Mouse (Mus musculus): ENCODE measurements around the gene Btn2a2. TPM values are rescaled to one million over a fixed set of nuclear protein-coding genes. Genes with fewer than 3 reads are reported as not detected.

Btn2a2 gene
- polyA plus RNA-seq, 1 experiment from 2014 or later, result 0.10 TPM

DNA sequence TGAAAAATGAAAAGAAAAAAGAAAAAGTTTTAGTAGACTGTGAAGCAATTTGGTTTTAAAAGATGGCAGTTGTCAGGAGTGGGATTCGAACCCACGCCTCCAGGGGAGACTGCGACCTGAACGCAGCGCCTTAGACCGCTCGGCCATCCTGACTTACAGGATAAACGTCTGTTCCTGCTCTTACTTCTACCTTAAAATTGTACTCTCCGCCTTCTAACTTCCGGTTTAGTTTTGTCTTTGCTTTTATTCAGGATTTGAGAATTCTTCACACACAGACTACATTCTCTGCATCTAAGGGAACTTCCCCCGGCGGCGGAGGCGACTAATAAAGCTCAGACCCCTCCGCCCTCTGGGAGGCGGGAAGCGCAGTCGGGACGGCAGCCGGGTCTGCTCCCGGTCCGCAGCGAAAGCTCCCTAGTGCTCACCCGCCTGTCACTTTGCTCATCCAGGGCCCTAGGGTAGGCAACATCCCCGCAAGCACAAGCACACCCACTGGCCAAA, 35.2 kb downstream of the Btn2a2 start:
- Histone ChIP-seq H3K4me1 (peaks cover 4% of the 10 kb centered on the region; the same call in 1 of the 2 replicates), H3K27ac (replicated peaks) (peak overlapping the region; percentile 71), H3K9ac (replicated peaks) (peak overlapping the region; percentile 58), H3K36me3 (no peaks in the 10 kb centered on the region), H3K9me3 (no peaks in the 10 kb centered on the region), H3K27me3 (peaks cover 9% of the 10 kb centered on the region), H3K4me3 (peak overlapping the region; percentile 62), H3K4me2 (replicated peaks) (peak overlapping the region; percentile 50)
- under 1% methylated on average over 25 of the region's 25 CpGs for WGBS
- ATAC-seq (ENCODE audit: low FRiP score, low read depth), result peak; percentile 82

DNA sequence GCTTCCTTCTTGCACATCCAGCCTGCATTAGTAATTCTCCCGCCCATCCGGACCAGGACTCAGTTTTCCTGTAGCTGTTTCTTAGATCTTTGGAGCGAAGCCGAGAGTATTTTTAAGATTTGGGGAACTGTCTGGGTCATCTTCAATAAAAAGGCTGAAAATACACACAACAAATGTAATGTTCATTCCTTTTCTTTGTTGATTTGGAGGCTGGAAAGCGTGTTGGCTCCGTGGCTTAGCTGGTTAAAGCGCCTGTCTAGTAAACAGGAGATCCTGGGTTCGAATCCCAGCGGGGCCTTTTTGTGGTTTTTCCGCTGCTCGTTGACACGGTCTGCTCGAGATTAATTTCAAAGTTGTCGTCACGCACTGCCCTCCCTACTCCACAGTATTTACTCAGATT, 38.3 kb downstream of the Btn2a2 start:
- no peak overlapping the region for H3K27ac ChIP-seq (replicated peaks)
- H3K4me2 ChIP-seq (replicated peaks), result peak overlapping the region; percentile 66
- no peaks in the 10 kb centered on the region for H3K36me3 ChIP-seq
- peak; percentile 34; the same call in 1 of the 2 replicates for ATAC-seq (ENCODE audit: low FRiP score, low read depth)
- peak overlapping the region; percentile 65 for H3K9ac ChIP-seq (replicated peaks)
- no peaks in the 10 kb centered on the region for H3K9me3 ChIP-seq
- no peaks in the 10 kb centered on the region for H3K27me3 ChIP-seq
- under 1% methylated on average over 15 of the region's 15 CpGs for WGBS
- peaks cover 4% of the 10 kb centered on the region; the same call in 1 of the 2 replicates for H3K4me1 ChIP-seq
- H3K4me3 ChIP-seq, result peak overlapping the region; percentile 54

DNA sequence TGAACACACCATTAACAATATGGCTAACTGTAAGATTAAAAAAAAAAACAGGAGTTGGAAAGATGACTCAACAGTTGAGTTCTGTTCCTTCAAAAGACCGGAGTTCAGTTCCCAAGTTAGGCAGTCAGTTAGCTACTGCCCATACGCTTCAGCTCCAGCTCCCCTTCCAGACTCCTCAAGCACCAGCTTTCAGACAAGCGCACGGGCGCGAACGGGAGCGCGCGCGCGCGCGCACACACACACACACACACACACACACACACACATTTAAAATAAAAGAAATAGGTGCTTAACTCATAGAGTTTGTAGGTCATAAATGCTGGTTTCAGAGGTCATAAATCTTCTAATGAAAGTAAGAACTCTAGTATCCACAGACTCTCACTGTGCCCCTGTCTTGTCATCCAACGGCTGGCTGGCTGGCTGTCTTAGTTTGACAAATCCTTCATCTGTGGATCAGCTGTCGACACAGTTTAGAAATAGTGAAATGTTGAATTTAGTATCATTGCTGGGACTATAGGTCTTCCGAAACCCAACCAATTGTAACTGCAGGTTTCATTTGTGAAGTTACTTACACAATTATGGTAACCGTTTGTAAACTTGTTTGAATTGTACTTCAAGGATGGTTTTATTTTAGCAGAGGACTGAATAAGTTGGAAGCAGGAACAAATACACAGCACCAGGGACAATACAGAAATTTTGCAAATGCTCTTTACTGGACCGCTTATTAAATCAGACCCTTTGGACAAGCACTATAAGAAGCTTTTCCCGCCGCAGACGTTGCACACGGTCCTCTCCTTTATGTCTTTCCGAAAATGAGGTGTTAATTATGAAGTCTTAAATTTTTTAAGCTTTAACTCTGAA, 39.2 kb downstream of the Btn2a2 start:
- under 1% methylated on average over 24 of the region's 24 CpGs for WGBS

DNA sequence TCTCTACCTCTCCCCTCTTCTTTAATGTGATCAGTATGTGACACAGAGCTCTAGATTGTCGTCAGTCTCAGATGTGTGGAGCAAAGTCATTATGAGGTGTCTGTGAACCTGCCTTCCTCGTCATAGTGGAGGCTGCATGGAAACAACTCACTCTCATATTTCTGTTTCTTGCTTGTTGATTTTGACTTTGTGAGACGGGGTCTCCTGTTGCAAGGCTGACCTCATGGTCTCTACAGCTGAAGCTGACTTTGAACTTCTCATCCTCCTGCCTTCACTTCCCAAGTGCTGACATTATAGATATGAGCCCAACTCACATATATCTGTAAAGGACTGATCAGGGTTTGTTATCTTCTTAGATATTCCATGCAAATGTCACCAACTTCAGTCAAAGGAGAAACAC, 39.9 kb downstream of the Btn2a2 start:
- peaks cover 11% of the 10 kb centered on the region for H3K4me1 ChIP-seq
- H3K36me3 ChIP-seq, result no peaks in the 10 kb centered on the region
- H3K9me3 ChIP-seq, result no peaks in the 10 kb centered on the region
- WGBS, result 61% methylated on average over 3 of the region's 3 CpGs
- no peak for ATAC-seq (ENCODE audit: low FRiP score, low read depth)
- H3K4me2 ChIP-seq (replicated peaks), result peak overlapping the region; percentile 66
- no peak overlapping the region for H3K27ac ChIP-seq (replicated peaks)
- H3K27me3 ChIP-seq, result no peaks in the 10 kb centered on the region
- H3K4me3 ChIP-seq, result peak overlapping the region; percentile 54; the same call in 1 of the 2 replicates
- H3K9ac ChIP-seq (replicated peaks), result 0 out of 2 replicates have a peak overlapping the region, but pooled peaks have one; percentile 65

More for the DNA sequence above, 39.2 kb downstream of the Btn2a2 start:
- no peaks in the 10 kb centered on the region for H3K36me3 ChIP-seq
- H3K27me3 ChIP-seq, result no peaks in the 10 kb centered on the region
- no peak overlapping the region for H3K27ac ChIP-seq (replicated peaks)
- peak overlapping the region; percentile 65 for H3K9ac ChIP-seq (replicated peaks)
- ATAC-seq (ENCODE audit: low FRiP score, low read depth), result no peak
- peak overlapping the region; percentile 66 for H3K4me2 ChIP-seq (replicated peaks)
- H3K9me3 ChIP-seq, result no peaks in the 10 kb centered on the region
- H3K4me3 ChIP-seq, result peak overlapping the region; percentile 54
- H3K4me1 ChIP-seq, result peaks cover 8% of the 10 kb centered on the region

DNA sequence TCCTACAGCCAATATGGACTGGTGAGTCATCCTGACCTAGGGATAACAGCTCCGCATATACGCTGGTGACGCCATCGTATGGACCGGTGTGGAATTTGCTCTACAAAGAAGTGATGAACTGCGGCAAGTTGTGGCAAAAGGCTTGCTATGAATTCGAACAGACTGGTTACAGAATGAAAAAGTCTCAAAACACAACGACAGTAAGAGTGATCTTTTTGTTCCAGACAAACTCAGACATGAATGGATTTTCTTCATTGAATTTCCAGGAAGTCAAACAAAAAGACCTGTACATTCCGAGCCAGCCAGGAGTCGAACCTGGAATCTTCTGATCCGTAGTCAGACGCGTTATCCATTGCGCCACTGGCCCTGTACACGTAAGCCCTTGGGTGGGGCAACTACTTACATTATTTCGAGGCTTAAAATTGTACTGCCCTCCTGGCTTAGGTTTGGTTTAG, 42.1 kb downstream of the Btn2a2 start:
- Histone ChIP-seq H3K36me3 (no peaks in the 10 kb centered on the region), H3K27ac (replicated peaks) (peak overlapping the region; percentile 98), H3K4me1 (peaks cover 11% of the 10 kb centered on the region), H3K27me3 (no peaks in the 10 kb centered on the region), H3K9ac (replicated peaks) (peak overlapping the region; percentile 32), H3K4me3 (peak overlapping the region; percentile 68), H3K4me2 (replicated peaks) (peak overlapping the region; percentile 69), H3K9me3 (no peaks in the 10 kb centered on the region)
- WGBS, result under 1% methylated on average over 16 of the region's 16 CpGs
- ATAC-seq (ENCODE audit: low FRiP score, low read depth), result peak; percentile 59

DNA sequence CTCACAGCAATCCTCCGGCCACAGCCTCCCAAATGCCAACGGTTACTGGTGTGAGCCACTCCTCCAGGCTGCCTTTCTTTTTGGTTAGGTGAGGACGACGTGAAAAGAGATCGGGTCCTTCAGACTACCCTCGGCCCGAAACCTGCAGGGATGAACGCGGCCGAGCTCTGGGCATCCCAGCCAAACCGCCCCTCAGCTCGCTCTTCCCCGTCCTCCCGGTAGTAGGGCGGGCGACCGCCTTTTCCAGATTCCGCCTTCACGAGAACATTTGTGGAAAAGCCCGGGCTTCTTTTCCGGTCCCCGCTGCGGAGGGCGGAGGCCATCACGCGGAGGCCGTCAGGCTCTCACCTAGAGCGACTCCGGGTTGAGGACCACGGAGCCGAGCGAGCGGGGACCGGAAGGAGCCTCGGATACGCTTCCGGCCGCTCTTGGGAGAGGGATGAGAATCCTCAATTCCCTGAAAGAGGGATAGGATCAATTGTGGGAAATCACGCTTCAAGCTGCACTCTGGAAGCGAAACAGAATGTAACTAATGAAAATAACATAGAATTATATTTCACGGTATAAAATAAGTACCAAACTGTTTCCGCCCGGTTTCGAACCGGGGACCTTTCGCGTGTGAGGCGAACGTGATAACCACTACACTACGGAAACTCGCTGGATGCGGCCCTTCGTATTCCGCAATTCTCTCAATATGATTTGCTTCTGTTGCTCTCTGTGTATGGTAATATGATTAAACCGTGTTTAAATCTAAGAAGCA, 42.9 kb downstream of the Btn2a2 start:
- peak overlapping the region; percentile 68 for H3K4me3 ChIP-seq
- H3K4me2 ChIP-seq (replicated peaks), result peak overlapping the region; percentile 69
- H3K27me3 ChIP-seq, result no peaks in the 10 kb centered on the region
- H3K9me3 ChIP-seq, result no peaks in the 10 kb centered on the region
- peak overlapping the region; percentile 87 for H3K9ac ChIP-seq (replicated peaks)
- ATAC-seq (ENCODE audit: low FRiP score, low read depth), result peak; percentile 92
- H3K4me1 ChIP-seq, result peaks cover 11% of the 10 kb centered on the region
- H3K27ac ChIP-seq (replicated peaks), result peak overlapping the region; percentile 98
- under 1% methylated on average over 55 of the region's 55 CpGs for WGBS
- H3K36me3 ChIP-seq, result no peaks in the 10 kb centered on the region

DNA sequence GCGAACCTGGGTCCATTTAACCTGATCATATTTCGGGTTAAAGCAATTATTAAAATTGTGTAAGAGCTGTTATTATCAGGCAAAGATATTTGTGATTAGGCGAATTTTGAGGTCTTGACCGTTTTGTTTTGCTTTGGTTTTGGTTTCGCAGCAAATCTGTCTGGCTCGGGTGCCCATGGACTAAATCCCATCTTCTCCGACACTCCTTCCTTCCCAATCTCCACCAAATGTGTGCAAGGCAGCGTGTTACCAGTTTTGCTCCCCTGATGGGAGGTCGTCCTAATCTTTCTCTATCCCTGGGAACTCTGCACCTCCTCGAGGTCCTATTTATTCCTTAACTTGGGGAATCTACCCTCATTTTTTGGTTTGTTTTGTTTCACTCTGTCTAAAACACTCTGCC, 43.5 kb downstream of the Btn2a2 start:
- no peaks in the 10 kb centered on the region for H3K9me3 ChIP-seq
- no peak for ATAC-seq (ENCODE audit: low FRiP score, low read depth)
- H3K27me3 ChIP-seq, result no peaks in the 10 kb centered on the region
- H3K36me3 ChIP-seq, result no peaks in the 10 kb centered on the region
- peak overlapping the region; percentile 98 for H3K27ac ChIP-seq (replicated peaks)
- peaks cover 11% of the 10 kb centered on the region for H3K4me1 ChIP-seq
- WGBS, result 3% methylated on average over 10 of the region's 10 CpGs
- H3K9ac ChIP-seq (replicated peaks), result peak overlapping the region; percentile 87
- H3K4me2 ChIP-seq (replicated peaks), result peak overlapping the region; percentile 69
- H3K4me3 ChIP-seq, result peak overlapping the region; percentile 68

DNA sequence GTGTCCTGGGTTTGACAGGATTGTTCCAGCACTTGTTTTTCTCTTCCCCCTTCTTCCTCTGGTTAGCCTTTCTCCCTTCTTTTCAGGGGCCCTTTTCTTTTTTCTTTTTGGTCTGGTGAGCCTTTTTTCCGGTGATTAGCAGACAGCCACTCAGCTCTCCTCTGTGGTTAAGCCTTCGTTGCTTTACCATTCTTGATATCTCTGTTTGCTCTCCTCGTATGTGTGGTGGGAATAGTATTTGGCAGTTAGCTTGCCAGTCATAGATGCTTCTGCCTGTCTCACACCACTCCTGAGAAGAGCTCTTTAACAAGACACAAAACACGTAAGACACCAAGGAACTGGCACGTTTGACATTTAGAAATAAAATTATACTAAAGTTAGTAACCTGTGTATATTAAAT, 44.2 kb downstream of the Btn2a2 start:
- H3K4me1 ChIP-seq, result peaks cover 11% of the 10 kb centered on the region
- no peaks in the 10 kb centered on the region for H3K27me3 ChIP-seq
- H3K4me2 ChIP-seq (replicated peaks), result peak overlapping the region; percentile 69
- no peaks in the 10 kb centered on the region for H3K36me3 ChIP-seq
- 37% methylated on average over 5 of the region's 5 CpGs for WGBS
- H3K9ac ChIP-seq (replicated peaks), result 0 out of 2 replicates have a peak overlapping the region, but pooled peaks have one; percentile 47
- H3K27ac ChIP-seq (replicated peaks), result 0 out of 2 replicates have a peak overlapping the region, but pooled peaks have one; percentile 25
- ATAC-seq (ENCODE audit: low FRiP score, low read depth), result no peak
- H3K9me3 ChIP-seq, result no peaks in the 10 kb centered on the region
- no peak overlapping the region for H3K4me3 ChIP-seq

DNA sequence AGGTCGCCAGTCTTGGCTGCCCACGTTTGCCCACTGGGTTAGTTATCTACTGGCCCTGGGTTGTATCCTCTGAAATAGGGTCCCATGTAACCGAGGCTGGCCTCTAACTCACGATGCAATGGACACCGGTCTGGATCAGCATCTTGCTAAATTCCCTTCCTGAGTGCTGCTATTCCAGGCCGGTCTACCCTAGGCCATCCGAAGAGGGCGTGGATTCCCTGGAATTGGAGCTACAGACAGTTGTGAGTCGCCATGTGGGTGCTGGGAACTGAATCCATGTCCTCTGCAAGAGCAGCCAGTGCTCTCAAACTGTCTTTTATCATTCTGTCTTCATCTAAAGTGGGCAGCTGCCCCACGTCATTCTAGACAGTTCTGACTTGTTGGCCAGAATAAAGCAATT, 48.8 kb downstream of the Btn2a2 start:
- H3K9me3 ChIP-seq, result no peaks in the 10 kb centered on the region
- WGBS, result 61% methylated on average over 10 of the region's 10 CpGs
- H3K27ac ChIP-seq (replicated peaks), result no peak overlapping the region
- no peak overlapping the region for H3K4me2 ChIP-seq (replicated peaks)
- H3K9ac ChIP-seq (replicated peaks), result no peak overlapping the region
- no peaks in the 10 kb centered on the region for H3K36me3 ChIP-seq
- H3K4me3 ChIP-seq, result no peak overlapping the region
- ATAC-seq (ENCODE audit: low FRiP score, low read depth), result no peak
- peaks cover 17% of the 10 kb centered on the region for H3K4me1 ChIP-seq
- no peaks in the 10 kb centered on the region for H3K27me3 ChIP-seq

DNA sequence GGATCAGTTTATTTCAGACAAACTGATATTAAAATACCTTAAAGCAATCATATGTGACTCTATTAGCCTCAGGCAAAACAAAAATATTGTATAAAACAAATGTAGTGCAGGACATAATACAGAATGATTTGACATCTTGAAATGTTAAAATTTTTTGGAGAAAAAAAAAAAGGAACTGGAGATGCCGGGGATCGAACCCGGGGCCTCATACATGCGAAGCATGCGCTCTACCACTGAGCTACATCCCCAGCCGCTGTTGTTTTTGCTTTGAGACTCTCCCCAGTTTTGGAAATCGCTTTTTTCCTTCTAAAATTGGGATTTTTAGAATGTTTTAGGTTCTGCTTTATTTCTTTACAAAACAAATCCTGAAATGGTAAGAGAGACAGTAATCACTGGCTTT, 50.1 kb downstream of the Btn2a2 start:
- no peak overlapping the region for H3K9ac ChIP-seq (replicated peaks)
- under 1% methylated on average over 7 of the region's 7 CpGs for WGBS
- no peak for ATAC-seq (ENCODE audit: low FRiP score, low read depth)

DNA sequence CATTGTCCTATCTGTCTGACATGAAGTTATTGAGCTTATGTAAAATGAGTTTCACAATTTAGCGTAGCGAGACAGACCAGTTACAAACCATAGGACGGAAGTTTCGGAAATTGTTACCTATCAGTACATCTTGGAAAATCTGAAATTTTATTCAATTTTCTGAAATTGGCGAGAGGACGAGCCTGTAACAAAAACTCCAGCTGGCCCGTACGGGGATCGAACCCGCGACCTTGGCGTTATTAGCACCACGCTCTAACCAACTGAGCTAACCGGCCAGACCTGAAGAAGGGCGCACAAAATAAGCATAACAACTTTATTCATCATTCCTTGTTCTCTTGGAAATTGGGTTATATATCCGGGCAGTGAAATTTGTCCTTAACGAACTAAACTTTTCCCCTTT, 50.7 kb downstream of the Btn2a2 start:
- WGBS, result under 1% methylated on average over 17 of the region's 17 CpGs
- Histone ChIP-seq H3K27me3 (no peaks in the 10 kb centered on the region), H3K4me3 (peak overlapping the region; percentile 54), H3K27ac (replicated peaks) (no peak overlapping the region), H3K9ac (replicated peaks) (peak overlapping the region; percentile 56; the same call in 1 of the 2 replicates), H3K4me1 (peaks cover 14% of the 10 kb centered on the region), H3K4me2 (replicated peaks) (peak overlapping the region; percentile 66), H3K36me3 (no peaks in the 10 kb centered on the region), H3K9me3 (no peaks in the 10 kb centered on the region)
- ATAC-seq (ENCODE audit: low FRiP score, low read depth), result peak; percentile 83

More for the DNA sequence above, 50.1 kb downstream of the Btn2a2 start:
- Histone ChIP-seq H3K9me3 (no peaks in the 10 kb centered on the region), H3K36me3 (no peaks in the 10 kb centered on the region), H3K27me3 (no peaks in the 10 kb centered on the region), H3K4me3 (peak overlapping the region; percentile 54), H3K4me1 (peaks cover 10% of the 10 kb centered on the region; the same call in 1 of the 2 replicates), H3K4me2 (replicated peaks) (peak overlapping the region; percentile 66), H3K27ac (replicated peaks) (no peak overlapping the region)

Data from midbrain, embryonic 12.5 days (tissue).